8 mouse cellular contexts compared by ENCODE assay signal in the genomic region with DNA sequence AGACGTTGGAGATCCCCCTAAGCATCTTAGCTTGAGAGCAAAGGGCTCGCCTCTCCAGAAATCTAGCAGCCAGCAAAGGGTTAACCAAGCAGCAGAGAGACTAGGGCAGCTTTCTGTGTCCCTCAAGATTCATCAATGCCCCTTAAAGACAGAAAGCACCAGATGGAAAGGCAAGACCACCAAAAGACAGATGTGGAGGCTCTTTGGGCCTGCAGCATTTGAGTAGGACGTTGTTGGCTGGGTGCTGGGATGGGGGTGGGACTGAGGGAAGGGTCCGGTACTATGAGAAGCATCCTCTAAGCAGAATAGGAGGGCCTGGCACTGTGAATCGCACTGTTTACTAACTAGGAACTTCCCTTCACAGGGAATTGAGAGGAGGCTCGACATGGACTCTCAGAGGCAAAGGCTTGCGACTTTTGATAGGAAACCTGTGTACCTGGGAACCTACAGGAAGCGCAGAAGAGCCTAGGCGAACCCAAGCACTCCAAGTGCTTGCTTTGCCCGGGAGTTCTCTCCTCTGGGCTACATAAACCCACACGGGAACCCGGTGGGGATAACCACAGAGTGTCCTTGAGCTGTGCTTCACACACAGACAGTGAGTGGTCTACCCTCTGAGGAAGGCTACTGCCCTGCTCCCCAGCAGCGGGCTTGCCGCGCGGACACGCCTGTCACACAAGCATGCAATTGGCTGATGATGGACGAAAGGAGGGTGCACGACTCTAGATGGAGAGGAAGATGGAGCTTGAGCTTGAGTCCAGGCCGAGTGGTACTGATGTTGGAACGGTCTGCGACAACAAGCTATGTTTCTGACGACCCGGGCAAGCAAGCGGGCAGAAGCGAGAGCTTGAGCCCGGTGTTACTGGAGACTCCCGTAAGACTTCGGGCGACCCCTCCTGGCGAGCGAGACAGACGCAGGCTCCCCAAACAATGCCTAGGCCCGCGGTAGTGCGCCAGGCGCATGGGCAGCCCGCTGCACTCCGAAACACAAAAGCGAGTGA. TPM values are rescaled to one million over a fixed set of nuclear protein-coding genes. Genes with fewer than 3 reads are reported as not detected.
A peak's percentile ranks its signal among the peaks of the same experiment; 100 is the strongest.
DNase-seq lines count a peak whose midpoint lies in the region; ATAC-seq and TF ChIP-seq lines count a peak whose summit lies in the region.

No protein-coding gene starts in this region.

- DNase-seq in Muller cell, postnatal 12 days (ENCODE audit: inconsistent ontology term) = peak; percentile 79
- DNase-seq in cerebellum, postnatal 4 days (ENCODE audit: low spot score in 2 of 2) = peak; percentile 78 to 88
- DNase-seq in gastrocnemius, adult 2 months = peak; percentile 85
- peak; percentile 62 to 80 for DNase-seq in layer of hippocampus, postnatal 25 days (ENCODE audit: extremely low spot score in 1 of 2, low spot score in 1 of 2)
- peak; percentile 85 for DNase-seq in lung, postnatal 0 days (ENCODE audit: low spot score)
- DNase-seq in ovary, postnatal 36 days (ENCODE audit: low spot score) = peak; percentile 82
- DNase-seq in thymus, postnatal 36 days = peak; percentile 43 to 54

- no peaks in the 10 kb centered on the region for H3K36me3 ChIP-seq in hindbrain, embryonic 15.5 days
- no peaks in the 10 kb centered on the region for H3K36me3 ChIP-seq in lung, postnatal 0 days (ENCODE audit: insufficient read depth, low read length)

- no peaks in the 10 kb centered on the region for H3K9me3 ChIP-seq in hindbrain, embryonic 15.5 days
- no peaks in the 10 kb centered on the region for H3K9me3 ChIP-seq in lung, postnatal 0 days (ENCODE audit: low read length)

- H3K4me1 ChIP-seq in hindbrain, embryonic 15.5 days (replicated peaks) = peaks cover 49% of the 10 kb centered on the region
- no peaks in the 10 kb centered on the region for H3K4me1 ChIP-seq in lung, postnatal 0 days (ENCODE audit: insufficient read depth, low read depth, low read length)

- H3K9ac ChIP-seq in hindbrain, embryonic 15.5 days = peak overlapping the region; percentile 54
- H3K9ac ChIP-seq in lung, postnatal 0 days (replicated peaks; ENCODE audit: low read depth) = no peak overlapping the region

- peak; percentile 83 for ATAC-seq in hindbrain, embryonic 15.5 days (ENCODE audit: low FRiP score, low read depth)
- peak; percentile 80 for ATAC-seq in lung, postnatal 0 days

- H3K27ac ChIP-seq in gastrocnemius, adult 2 months = no peak overlapping the region
- peak overlapping the region; percentile 44; the same call in 1 of the 2 replicates for H3K27ac ChIP-seq in hindbrain, embryonic 15.5 days (replicated peaks)
- H3K27ac ChIP-seq in lung, postnatal 0 days (ENCODE audit: low read length) = no peak overlapping the region

- peak; percentile 81 for TF ChIP-seq CTCF in gastrocnemius, adult 2 months (IDR thresholded peaks at IDR 0.05)
- TF ChIP-seq CTCF in lung, postnatal 0 days (IDR thresholded peaks at IDR 0.05) = peak; percentile 83

- WGBS in hindbrain, embryonic 15.5 days = 7% methylated on average over 40 of the region's 40 CpGs
- WGBS in lung, postnatal 0 days = 8% methylated on average over 40 of the region's 40 CpGs

- intact Hi-C loops in gastrocnemius, adult 2 months (cut with DNase I) = loop anchor here (5.0 kb wide), 1 partner anchor 267 kb away; no protein-coding TSS in a partner anchor

- peaks cover 3% of the 10 kb centered on the region; the same call in 1 of the 2 replicates for H3K27me3 ChIP-seq in hindbrain, embryonic 15.5 days
- peaks cover 30% of the 10 kb centered on the region for H3K27me3 ChIP-seq in lung, postnatal 0 days (replicated peaks; ENCODE audit: insufficient read depth, low read length)

- peak overlapping the region; percentile 64 for H3K4me3 ChIP-seq in gastrocnemius, adult 2 months
- H3K4me3 ChIP-seq in hindbrain, embryonic 15.5 days = peak overlapping the region; percentile 43
- peak overlapping the region; percentile 31 for H3K4me3 ChIP-seq in lung, postnatal 0 days (ENCODE audit: low read depth, low read length)

- no peak for TF ChIP-seq EP300 in lung, postnatal 0 days (IDR thresholded peaks at IDR 0.05)

- H3K4me2 ChIP-seq in hindbrain, embryonic 15.5 days = peak overlapping the region; percentile 86
- H3K4me2 ChIP-seq in lung, postnatal 0 days (replicated peaks; ENCODE audit: low read depth, low read length) = peak overlapping the region; percentile 58

RNA-seq across cellular contexts. Expression of a gene that starts 2.3 kb away (rescaled TPM):
- total RNA-seq in gastrocnemius, adult 2 months (2021) = 1 to 10 TPM; 1.2 to 7.1 TPM
- polyA plus RNA-seq in hindbrain, embryonic 15.5 days (2015; fragmentation: Nextera tagmentation; extraction: Ambion mirVana) = 52.4 and 53.7 TPM in 2 replicates
- 1 to 10 TPM; 1.8 to 2.3 TPM for total RNA-seq in layer of hippocampus, postnatal 25 days (2021)
- polyA plus RNA-seq in lung, postnatal 0 days (2015; fragmentation: Nextera tagmentation; extraction: Ambion mirVana) = 41.8 and 49.0 TPM in 2 replicates
